Comparison of ENCODE assay signal across 9 mouse cellular contexts in the genomic region with DNA sequence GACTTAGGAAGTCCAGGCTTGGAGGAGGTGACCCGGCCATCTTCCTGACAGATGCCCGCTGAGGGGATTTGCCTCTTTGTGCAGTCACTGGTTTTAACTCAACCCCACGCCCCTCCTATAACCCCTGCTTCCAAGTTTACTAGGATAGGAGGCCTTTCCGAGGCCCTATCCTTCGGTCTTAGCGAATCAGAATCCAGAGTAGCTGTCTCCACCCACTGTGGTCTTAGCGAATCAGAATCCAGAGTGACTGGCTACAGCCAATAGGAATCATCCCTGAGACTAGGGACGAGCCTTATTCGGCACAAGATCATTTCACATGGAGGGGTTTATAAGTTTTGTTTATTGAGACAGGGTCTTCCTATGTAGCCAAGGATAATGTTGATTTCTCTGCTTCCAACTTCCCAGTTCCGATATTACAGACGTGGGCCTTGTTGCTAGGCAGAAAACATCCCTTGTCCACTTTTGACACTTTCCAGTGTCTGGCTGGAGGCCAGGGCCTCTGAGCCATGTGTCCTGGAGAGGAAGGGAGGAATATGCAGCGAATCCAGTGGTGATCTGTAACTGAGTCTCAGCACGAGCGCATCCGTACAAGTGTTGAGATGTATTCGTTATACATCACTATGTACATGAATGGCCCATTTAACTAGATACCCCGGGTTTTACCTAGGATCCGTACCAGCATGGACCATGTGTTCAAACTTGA. TPM values are rescaled to one million over a fixed set of nuclear protein-coding genes. Genes with fewer than 3 reads are reported as not detected.
A peak's percentile ranks its signal among the peaks of the same experiment; 100 is the strongest.
DNase-seq lines count a peak whose midpoint lies in the region; ATAC-seq lines count a peak whose summit lies in the region.
"Had no signal": no experiment of that assay in that cellular context is flagged by ENCODE, and none has a peak within 500 bp of the region (broad histone marks: within the 10 kb centered on the region; RNA-seq: fewer than 3 reads in every experiment).

No protein-coding gene starts in this region.

- no peaks in the 10 kb centered on the region for H3K9me3 ChIP-seq in kidney, embryonic 14.5 days (ENCODE audit: control insufficient read depth, low read length)
- no peaks in the 10 kb centered on the region for H3K9me3 ChIP-seq in intestine, embryonic 16.5 days (ENCODE audit: control insufficient read depth, low read length)

- H3K36me3 ChIP-seq in kidney, embryonic 14.5 days (ENCODE audit: control insufficient read depth, insufficient read depth, low read length): no peaks in the 10 kb centered on the region
- no peaks in the 10 kb centered on the region for H3K36me3 ChIP-seq in intestine, embryonic 16.5 days (ENCODE audit: control insufficient read depth, insufficient read depth, low read length)

- WGBS in kidney, embryonic 14.5 days: 72% methylated on average over 18 of the region's 18 CpGs
- 63% methylated on average over 18 of the region's 18 CpGs for WGBS in intestine, embryonic 16.5 days

- H3K4me2 ChIP-seq in kidney, embryonic 14.5 days (replicated peaks; ENCODE audit: low read depth, low read length): no peak overlapping the region
- H3K4me2 ChIP-seq in intestine, embryonic 16.5 days (ENCODE audit: low read depth, low read length): no peak overlapping the region

- no peak overlapping the region for H3K9ac ChIP-seq in kidney, embryonic 14.5 days (ENCODE audit: low read depth, low read length)
- H3K9ac ChIP-seq in intestine, embryonic 16.5 days (ENCODE audit: low read depth, low read length): no peak overlapping the region

- DNase-seq in cerebellum, postnatal 14 days: peak; percentile 34 to 37
- no peak for DNase-seq in cerebellum, postnatal 4 days (ENCODE audit: low spot score in 2 of 2)
- DNase-seq in kidney, postnatal 10 days: peak; percentile 65
- peak; percentile 88 for DNase-seq in R1 (ENCODE audit: low read depth, low spot score)
- DNase-seq in c-Kit-positive CD71-positive TER-119-positive erythroid progenitor cells, embryonic 14.5 days (ENCODE audit: low spot score): no peak

- no peak overlapping the region for H3K27ac ChIP-seq in kidney, embryonic 14.5 days (ENCODE audit: low read depth, low read length)
- H3K27ac ChIP-seq in intestine, embryonic 16.5 days (ENCODE audit: low read length): no peak overlapping the region

- no peak overlapping the region for H3K4me3 ChIP-seq in kidney, embryonic 14.5 days (ENCODE audit: low read length)
- no peak overlapping the region for H3K4me3 ChIP-seq in intestine, embryonic 16.5 days (ENCODE audit: low read length)
- H3K4me3 ChIP-seq: erythroblast, embryonic 14.5 days had no signal

- H3K27me3 ChIP-seq in kidney, embryonic 14.5 days (ENCODE audit: control insufficient read depth, insufficient read depth, low read length): no peaks in the 10 kb centered on the region
- H3K27me3 ChIP-seq in intestine, embryonic 16.5 days (replicated peaks; ENCODE audit: control insufficient read depth, insufficient read depth, low read length): no peaks in the 10 kb centered on the region

- peaks cover 17% of the 10 kb centered on the region for H3K4me1 ChIP-seq in kidney, embryonic 14.5 days (ENCODE audit: control insufficient read depth, insufficient read depth, low read length)
- peaks cover 9% of the 10 kb centered on the region; the same call in 1 of the 2 replicates for H3K4me1 ChIP-seq in intestine, embryonic 16.5 days (ENCODE audit: control insufficient read depth, insufficient read depth, low read length)

- ATAC-seq in kidney, embryonic 14.5 days (ENCODE audit: low FRiP score, low TSS enrichment): no peak
- peak; percentile 36 for ATAC-seq in intestine, embryonic 16.5 days
- no peak for ATAC-seq in monocyte, adult 5-6 weeks (replicated peaks; ENCODE audit: insufficient number of reproducible peaks, low FRiP score, low TSS enrichment, poor library complexity, severe bottlenecking)

RNA-seq across cellular contexts. Expression of gene Nfatc2, which starts 12.9 kb away (rescaled TPM):
- polyA plus RNA-seq in kidney, embryonic 14.5 days (2014; fragmentation: Nextera tagmentation; extraction: Ambion mirVana): 1.7 and 2.7 TPM in 2 replicates
- 1.6 and 1.7 TPM in 2 replicates for polyA plus RNA-seq in intestine, embryonic 16.5 days (2015; fragmentation: Nextera tagmentation; extraction: Ambion mirVana)
- 3.8 to 13.0 TPM (median 6.1 TPM) in 3 replicates for total RNA-seq in monocyte, adult 5-6 weeks (2017)
- polyA plus RNA-seq: erythroblast, embryonic 14.5 days had no signal

Comparison
In these comparisons a context has a peak if more than half of its experiments do, and no peak if none do; other contexts are left out.
1. DNase-seq: peak in cerebellum, postnatal 14 days (2 of 2), kidney, postnatal 10 days (single experiment) and R1 (single experiment); none in cerebellum, postnatal 4 days (0 of 2) and c-Kit-positive CD71-positive TER-119-positive erythroid progenitor cells, embryonic 14.5 days (single experiment).